Mouse (Mus musculus): Measurements from ENCODE around the gene Hcrtr1.

DNA sequence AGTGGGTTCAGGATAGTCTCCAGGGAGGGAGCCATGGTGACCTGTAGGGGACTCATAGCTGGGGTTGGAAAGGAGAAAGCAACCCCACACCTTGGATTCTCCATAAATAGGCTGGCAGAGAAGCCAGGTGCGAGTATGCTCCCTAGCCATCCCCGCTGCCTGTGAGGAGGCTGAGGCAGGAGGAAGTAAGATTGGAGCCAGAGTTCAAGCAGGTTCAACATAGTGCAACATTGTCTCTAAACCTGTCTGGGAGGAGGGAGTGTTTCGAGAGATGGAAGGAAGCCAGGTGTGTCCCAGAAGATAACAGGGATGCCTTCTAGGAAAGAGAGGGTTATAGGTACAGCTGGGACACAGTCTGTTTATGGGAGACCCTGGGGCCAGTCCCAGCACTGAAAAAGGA, 40.7 kb upstream of the Hcrtr1 start:
- TF ChIP-seq CTCF (IDR thresholded peaks at IDR 0.05; ENCODE audit: extremely low read depth, insufficient read depth, low read length) (no peak), POLR2A (IDR thresholded peaks at IDR 0.05; ENCODE audit: extremely low read depth, insufficient read depth, low read length) (no peak)
